Mouse (Mus musculus): ENCODE data around the gene Olfr1359.
"Not testable (repeated sequence)": the region's sequence is repeated elsewhere in the genome, so short reads cannot be mapped to it uniquely, and the experiment has no call there.

Olfr1359 gene

DNA sequence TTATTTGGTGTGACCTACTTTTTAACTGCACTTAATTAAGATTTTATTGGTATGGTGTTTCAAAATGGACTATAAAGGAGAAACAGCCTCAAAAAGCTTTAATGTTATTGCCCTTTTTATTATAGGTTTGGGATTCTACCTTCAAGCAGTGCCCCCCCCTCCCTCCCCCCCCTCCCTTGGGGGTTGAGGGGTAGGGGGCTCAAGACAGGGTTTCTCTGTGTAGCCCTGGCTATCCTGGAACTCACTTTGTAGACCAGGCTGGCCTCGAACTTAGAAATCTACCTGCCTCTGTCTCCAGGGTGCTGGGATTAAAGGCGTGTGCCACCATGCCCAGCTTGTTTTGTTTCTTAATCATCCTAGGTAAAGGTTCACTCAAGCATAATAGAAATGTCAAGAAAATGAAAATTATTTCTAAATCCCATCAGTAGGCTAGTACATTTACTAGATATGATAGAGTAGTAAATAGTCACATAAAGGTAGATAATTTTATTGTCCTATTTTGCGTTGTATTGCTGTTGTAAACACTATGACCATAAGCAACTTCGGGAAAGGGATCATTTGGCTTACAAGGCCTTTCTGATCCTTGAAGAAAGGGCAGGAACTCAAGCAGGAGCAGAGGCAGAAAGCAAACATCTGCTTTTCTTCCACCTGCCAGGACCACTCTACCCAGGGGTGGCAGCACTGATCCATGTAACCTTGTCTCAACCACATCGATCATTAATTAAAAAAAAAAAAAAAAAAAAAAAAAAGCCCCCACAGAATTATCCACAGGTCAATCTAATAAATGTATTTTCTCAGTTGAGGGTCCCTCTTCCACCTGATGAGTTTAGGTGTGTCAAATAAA lies 25.3 kb downstream of the Olfr1359 start:
- no peak for ATAC-seq (ENCODE audit: insufficient number of reproducible peaks, low FRiP score, low TSS enrichment)

DNA sequence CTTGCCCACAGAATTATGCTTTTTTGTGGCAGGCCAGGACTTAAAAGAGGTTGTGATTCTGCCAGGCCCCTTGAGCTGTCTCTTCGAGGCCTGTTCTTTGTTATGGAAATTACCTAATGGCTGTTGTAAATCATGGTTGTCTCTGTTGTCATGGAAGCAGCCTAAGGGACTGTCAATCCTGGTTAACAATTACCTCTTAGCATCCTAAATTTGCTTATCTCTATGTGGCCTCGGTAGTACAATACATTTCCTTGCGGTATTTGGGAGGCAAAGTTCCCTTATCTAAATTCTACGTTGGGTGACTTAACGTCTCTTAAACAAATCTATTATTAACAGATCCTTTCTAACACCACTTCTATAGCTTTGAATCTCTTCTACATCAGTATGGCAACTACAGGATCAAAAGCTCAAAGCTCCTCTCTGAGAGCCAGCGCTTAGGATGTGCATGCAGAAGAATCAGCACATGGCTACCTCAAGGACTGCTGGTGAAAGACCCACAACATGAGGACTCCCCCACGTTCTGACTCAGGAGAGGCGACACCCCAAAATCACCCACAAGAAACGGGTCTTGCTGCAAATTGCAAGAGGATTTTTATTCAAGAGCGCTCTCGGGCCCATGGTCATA lies 30.1 kb downstream of the Olfr1359 start:
- no peak for ATAC-seq (ENCODE audit: insufficient number of reproducible peaks, low FRiP score, low TSS enrichment)

DNA sequence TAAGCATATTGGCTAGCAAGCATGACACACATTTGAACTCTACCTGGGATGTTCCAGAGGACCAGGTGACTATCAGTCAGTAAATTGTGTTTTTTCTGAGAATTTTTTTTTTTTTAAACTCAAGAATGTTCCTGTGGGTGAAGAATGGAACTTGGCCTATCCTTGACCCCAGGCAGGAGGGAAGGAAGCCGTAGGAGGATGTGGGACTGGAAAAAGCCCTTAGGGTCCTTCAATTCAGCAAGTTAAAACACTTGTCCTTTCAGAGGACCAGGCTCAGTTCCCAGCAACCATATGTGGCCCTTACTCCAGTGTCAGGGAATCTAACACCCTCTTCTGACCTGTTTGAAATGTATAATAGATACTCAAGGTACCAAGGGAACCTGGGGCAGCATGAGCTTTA lies 31.6 kb downstream of the Olfr1359 start:
- no peak for ATAC-seq (ENCODE audit: insufficient number of reproducible peaks, low FRiP score, low TSS enrichment)

DNA sequence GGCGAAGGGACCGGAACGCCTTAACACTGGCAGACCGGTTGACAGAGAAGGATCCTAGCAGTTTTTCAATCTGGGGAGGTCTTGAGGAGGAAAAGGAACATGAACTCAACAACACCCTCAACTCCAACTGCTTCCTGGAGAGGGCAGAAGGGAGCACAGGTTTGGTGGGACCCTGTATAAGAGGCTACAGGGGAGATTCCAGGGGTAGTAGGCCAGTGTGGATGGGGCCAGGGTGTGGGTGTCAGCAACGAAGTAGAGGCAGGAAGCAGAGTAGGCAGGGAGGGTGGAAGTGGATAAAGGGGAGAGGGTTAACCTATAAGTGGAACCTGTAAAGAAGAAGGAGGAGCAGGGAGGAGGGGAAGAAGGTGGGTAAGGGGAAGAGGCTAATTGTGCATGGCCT lies 35.6 kb downstream of the Olfr1359 start:
- ATAC-seq (ENCODE audit: insufficient number of reproducible peaks, low FRiP score, low TSS enrichment): no peak

DNA sequence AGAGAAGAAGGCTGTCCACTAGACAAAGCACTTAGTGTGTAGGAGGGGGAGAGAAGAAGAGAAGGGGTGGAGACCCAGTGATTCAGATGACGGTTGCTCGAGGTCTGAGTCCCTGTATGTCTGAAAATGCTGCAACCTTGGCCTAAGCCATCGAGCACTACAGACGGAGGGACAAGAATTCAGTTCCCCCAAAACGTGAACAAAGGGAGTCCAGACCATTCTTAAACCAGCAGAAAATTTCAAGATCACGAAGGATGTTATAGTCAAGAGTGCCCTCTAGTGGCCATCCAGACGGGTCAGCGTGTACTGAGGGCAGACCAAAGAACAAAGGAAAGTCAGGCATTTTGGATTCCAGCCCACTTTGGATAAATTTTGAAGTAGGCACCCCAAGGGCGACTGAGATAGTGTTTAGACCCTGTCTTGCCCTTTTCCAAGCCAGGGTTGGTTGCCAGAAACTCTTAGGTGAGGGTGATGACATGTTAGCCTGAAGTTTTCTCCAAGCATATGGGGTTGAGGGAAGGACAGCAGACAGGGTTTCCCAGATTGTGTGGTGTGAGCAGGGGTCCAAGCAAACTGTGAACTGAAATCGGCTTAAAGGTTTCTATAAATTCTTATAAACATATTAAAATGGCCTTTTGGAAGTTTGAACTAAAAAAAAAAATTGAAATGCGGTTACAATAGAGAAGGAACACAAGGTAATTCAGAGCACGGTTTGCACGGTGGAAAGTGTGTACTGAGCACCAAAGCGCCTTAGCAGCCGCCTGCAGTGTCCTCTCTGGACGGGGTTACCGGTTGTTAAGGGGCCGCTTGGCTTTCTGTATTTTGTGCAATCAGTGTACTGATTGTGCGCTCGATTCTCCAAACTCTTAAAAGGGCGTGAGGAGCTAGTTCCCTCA lies 36.3 kb downstream of the Olfr1359 start:
- peak; percentile 58 for ATAC-seq (ENCODE audit: insufficient number of reproducible peaks, low FRiP score, low TSS enrichment)

DNA sequence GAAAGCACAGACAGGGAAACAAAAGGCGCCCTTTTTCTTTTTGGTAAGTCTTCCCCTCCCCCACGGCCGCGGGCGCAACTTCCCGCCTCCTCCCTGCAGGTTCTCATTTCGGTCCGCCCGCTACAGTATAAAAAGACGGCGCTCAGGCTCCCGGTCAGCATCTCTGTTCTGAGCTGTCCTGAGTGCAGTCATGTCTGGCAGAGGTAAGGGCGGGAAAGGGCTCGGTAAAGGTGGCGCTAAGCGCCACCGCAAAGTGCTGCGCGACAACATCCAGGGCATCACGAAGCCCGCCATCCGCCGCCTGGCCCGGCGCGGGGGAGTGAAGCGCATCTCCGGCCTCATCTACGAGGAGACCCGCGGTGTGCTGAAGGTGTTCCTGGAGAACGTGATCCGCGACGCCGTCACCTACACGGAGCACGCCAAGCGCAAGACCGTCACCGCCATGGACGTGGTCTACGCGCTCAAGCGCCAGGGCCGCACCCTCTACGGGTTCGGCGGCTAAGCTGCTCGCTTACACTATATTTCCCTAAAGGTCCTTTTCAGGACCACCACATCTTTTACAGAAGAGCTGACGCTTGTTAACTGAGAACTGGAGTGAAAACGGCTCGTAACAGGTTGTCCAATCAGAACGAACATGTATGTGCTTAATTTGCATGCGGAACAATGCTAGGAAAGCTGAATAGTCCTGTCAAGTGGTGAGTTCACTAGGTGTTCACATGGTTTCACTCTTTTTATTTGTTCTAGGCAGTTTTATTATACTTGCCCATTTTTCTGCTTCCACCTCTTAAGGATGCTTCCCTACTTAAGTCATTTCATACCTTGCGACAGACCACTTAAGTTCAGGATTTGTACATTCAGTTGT lies 37.2 kb downstream of the Olfr1359 start, which contains the start of gene Hist1h4j:
Gene Hist1h4j, plus strand, starts transcription at position 159 of the 862 bp plus-strand sequence.
- peak; percentile 91 for ATAC-seq (ENCODE audit: insufficient number of reproducible peaks, low FRiP score, low TSS enrichment)

DNA sequence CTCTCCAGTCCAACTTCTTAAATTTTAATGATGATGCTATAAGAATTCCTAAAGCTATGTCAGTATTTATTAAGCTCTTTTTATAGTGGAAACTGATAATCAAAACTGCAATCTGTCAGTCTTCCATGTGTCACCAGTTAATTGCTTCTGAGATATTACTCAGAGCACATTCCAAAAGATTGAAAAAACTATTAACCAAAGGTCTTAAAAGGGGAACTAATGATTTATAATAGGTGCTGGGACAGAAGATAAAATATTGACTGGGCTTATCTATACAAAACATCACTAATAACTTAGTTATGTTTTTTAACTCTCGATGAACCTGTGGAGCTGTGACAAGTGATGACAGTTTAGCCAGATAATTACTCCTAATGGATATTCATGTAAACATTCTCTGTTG lies 47.1 kb downstream of the Olfr1359 start:
- no peak for ATAC-seq (ENCODE audit: insufficient number of reproducible peaks, low FRiP score, low TSS enrichment)

DNA sequence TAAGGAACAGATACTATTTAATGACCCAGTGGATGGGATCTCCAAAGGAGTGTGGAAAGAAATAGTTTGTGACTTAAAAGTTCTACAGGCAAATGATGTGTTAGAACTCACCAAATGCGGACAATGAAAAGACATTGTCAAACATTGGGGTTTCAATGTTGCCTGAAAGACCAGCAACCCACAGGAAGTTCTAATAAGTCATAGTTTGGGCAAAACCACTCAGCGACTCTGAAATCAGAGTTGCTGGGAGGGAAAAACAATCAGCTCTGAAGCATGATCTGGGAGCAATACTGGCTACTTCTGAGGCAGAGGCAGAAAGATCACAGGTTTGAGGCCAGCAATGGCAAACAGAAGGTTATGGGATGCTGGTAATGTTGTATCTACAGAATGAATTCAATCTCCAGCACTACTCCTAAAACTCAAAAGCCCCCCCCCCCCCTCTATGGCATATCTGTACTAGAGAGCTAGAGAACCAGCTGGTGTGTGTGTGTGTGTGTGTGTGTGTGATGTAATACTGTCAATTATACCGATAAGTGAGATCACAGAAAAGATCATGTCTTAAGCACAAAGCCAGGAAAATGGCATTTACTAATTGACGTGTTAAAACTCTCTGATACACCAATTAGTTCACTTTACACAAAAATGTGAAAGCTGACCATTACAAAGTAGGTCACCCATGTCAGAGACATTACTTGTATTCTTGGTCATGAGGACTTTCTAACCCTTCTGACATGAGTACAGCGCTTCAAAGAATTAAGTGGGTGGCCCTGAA lies 51.7 kb downstream of the Olfr1359 start:
- no peak for ATAC-seq (ENCODE audit: insufficient number of reproducible peaks, low FRiP score, low TSS enrichment)

DNA sequence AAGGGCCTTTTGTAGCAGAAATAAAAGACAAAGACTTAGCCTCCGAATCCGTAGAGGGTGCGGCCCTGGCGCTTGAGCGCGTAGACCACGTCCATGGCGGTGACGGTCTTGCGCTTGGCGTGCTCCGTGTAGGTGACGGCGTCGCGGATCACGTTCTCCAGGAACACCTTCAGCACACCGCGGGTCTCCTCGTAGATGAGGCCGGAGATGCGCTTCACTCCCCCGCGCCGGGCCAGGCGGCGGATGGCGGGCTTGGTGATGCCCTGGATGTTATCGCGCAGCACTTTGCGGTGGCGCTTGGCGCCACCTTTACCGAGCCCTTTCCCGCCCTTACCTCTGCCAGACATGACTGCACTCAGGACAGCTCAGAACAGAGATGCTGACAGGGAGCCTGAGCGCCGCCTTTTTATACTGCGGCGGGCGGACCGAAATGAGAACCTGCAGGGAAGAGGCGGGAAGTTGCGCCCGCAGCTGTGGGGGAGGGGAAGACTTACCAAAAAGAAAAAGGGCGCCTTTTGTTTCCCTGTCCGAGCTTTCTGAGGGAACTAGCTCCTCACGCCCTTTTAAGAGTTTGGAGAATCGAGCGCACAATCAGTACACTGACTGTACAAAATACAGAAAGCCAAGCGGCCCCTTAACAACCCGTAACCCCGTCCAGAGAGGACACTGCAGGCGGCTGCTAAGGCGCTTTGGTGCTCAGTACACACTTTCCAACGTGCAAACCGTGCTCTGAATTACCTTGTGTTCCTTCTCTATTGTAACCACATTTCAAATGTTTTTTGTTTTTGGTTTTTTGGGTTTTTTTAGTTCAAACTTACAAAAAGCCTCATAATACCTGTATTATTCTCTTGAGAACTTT lies 52.5 kb downstream of the Olfr1359 start, which contains the start of gene Hist1h4k:
Gene Hist1h4k, minus strand, starts transcription at position 347 of the 859 bp plus-strand sequence.
- peak; percentile 89 for ATAC-seq (ENCODE audit: insufficient number of reproducible peaks, low FRiP score, low TSS enrichment)

DNA sequence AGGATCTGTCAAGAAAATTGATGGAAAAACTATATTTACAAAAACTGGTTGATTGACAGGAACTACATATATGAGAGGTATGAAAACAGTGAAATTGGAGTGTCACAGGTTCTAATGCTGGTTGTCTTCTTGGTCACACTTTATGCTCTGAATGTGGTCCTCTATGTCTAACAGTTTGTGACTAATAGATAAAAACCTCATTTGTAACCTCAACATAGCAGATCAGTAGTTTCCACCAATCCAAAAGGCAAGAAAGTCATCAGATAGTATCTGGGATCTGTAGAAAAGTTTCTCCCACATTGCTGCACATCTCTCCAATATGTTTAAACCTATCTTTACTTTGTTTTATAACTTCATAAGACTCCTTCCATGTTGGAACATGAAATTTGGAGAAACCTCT lies 53.5 kb downstream of the Olfr1359 start:
- no peak for ATAC-seq (ENCODE audit: insufficient number of reproducible peaks, low FRiP score, low TSS enrichment)

DNA sequence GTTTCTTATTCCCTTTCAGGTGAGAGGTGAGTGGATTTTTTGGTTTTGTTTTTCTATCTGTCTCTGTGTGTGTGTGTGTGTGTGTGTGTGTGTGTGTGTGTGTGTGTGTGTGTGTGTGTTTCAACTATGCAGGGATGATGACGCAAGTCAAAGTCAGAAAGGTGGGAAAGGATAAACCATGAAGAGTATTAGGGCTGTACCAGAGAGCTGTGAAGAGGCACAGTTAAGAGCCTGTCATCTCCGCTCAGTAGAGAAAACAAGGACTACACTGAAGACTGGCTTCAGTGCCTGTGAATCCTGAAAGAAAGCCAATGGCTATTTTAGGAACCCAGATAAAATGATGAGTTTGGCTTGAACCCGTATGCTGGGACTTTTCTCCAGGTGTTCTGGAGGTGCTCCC lies 53.9 kb downstream of the Olfr1359 start:
- no peak for ATAC-seq (ENCODE audit: insufficient number of reproducible peaks, low FRiP score, low TSS enrichment)

DNA sequence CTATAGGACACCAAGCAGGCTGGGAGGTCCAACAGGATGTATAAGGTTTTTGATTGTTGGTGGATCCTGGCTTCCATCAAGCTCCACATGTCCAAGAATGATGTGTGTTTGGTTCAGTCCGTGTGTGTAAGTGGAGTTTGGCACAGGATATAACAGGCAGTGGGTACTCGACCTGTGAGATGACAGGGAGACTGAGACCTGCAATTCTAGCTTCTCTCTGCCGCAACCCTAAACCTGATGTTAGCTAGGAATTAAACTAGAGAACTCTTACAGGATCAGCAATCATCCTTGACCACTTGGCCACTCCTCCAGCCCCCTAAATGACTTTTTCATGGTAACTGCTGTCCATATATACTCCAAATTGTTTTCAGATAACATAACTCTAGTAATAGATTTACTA lies 54.4 kb downstream of the Olfr1359 start:
- ATAC-seq (ENCODE audit: insufficient number of reproducible peaks, low FRiP score, low TSS enrichment): no peak

DNA sequence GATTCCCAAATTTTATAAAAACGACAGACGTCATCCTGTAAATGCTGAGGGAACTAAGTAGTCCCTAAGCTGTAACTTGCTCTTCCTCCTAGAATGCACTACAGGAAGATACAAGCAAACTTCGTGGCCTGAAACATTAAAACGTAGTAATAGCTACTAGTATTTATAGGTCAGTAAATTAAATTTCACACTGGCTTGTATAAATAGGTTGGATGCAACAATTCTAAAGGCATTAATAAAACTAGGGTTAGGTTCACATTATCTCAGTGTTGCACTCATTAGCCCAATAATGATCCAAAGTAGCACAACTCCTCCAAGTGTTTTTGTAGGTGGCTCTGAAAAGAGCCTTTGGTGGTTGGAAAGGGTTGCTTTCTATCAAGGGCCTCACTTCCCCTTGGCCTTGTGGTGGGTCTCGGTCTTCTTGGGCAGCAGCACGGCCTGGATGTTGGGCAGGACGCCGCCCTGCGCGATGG lies 55.2 kb downstream of the Olfr1359 start:
- no peak for ATAC-seq (ENCODE audit: insufficient number of reproducible peaks, low FRiP score, low TSS enrichment)

DNA sequence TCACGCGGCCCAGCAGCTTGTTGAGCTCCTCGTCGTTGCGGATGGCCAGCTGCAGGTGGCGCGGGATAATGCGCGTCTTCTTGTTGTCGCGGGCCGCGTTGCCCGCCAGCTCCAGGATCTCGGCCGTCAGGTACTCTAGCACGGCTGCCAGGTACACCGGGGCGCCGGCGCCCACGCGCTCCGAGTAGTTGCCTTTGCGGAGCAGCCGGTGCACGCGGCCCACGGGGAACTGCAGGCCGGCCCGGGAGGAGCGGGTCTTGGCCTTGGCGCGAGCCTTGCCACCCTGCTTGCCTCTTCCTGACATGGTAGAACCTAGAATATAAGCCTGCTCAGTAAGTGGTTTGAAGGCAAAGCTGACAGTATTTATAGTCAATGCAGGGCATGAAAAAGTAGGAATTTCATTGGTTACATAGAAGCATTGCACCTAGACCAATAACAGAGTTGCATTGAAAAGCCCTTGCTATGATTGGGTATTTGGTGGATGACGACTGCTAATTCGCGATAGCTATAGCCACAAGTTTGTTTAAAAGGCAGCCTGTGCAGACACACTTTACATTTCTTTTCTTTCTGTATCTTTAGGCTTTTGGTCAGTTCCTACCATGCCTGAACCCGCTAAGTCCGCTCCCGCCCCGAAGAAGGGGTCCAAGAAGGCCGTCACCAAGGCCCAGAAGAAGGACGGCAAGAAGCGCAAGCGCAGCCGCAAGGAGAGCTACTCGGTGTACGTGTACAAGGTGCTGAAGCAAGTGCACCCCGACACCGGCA lies 55.8 kb downstream of the Olfr1359 start, which contains the start of the genes Hist1h2ak and Hist1h2bn:
Gene Hist1h2ak, minus strand, starts transcription at position 304 of the 762 bp plus-strand sequence.
Gene Hist1h2bn, plus strand, starts transcription at position 600 of the 762 bp plus-strand sequence.
- ATAC-seq (ENCODE audit: insufficient number of reproducible peaks, low FRiP score, low TSS enrichment): peak; percentile 98

DNA sequence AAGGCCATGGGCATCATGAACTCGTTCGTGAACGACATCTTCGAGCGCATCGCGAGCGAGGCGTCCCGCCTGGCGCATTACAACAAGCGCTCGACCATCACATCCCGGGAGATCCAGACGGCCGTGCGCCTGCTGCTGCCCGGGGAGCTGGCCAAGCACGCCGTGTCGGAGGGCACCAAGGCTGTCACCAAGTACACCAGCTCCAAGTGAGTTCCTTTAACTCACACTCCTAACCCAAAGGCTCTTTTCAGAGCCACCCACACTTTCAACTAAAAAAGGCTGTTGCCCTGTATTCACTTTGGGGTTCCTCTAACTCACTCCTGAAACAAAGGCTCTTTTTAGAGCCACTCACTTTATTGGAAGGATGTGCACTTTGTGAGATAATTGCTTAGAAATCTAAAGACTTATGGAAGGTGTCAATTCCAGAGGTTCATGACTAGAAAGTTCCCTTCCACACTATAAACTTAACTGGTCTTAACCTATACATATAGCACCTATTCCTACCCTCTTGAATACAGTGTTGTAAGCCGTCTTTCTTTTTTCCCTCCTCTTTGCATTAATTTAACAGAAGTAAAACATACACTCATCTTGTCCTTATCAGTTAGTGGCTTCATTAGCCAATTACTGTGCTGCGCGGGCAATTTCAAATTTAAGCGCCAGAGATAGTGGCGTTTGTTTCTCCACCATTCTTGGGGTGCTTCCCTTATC lies 56.5 kb downstream of the Olfr1359 start:
- ATAC-seq (ENCODE audit: insufficient number of reproducible peaks, low FRiP score, low TSS enrichment): not testable (repeated sequence)

DNA sequence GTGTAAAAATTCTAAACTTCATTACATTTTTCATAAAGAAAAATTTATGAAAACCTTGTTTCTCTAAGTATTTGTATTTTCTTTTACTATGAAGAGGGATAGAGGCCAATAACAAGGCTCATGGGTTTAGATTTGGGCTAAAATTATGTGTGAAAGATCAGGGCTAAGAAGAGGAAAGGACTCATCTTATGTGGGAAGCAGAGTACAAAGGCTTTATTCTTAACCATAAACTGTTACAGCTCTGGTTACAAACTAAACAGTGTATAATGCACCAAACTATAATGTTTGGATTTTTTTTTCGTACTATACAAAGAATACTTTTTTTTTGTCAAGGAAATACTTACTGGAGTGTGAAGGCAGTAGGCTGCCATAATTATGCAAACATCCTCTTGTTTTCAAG lies 57.8 kb downstream of the Olfr1359 start:
- no peak for ATAC-seq (ENCODE audit: insufficient number of reproducible peaks, low FRiP score, low TSS enrichment)
